Mouse (Mus musculus) bone marrow, adult 2 months (tissue): ENCODE results near the gene Psma3.

Experiments
- CTCF ChIP-seq: fragments of 200-500 bp; IDR thresholded peaks from 2 replicates; pipeline ENCODE4 v1.5.1; 2011; ENCODE audit warnings: low read length, control low read depth; ENCODE audit not compliant: control insufficient read depth, insufficient read depth
- POLR2A ChIP-seq: fragments of 200-500 bp; IDR thresholded peaks from 2 replicates; pipeline ENCODE4 v1.6.1; 2011; ENCODE audit warnings: low read depth, mild to moderate bottlenecking, control low read depth, low read length, borderline replicate concordance; ENCODE audit not compliant: control insufficient read depth

- no peak for TF ChIP-seq POLR2A
- no peak for TF ChIP-seq CTCF
Observed at GRCm38 (mm10) chr12:71042451-71042850, 68.0 kb downstream of the Psma3 start.
